Mouse (Mus musculus): Measurements from ENCODE around the gene Havcr2. TPM values are rescaled to one million over a fixed set of nuclear protein-coding genes. Genes with fewer than 3 reads are reported as not detected.
A peak's percentile ranks its signal among the peaks of the same experiment; 100 is the strongest.
"Not testable (repeated sequence)": the region's sequence is repeated elsewhere in the genome, so short reads cannot be mapped to it uniquely, and the experiment has no call there.

The Havcr2 gene
- polyA plus RNA-seq, 1 experiment from 2014 or later, result 0.66 TPM

- H3K27me3 ChIP-seq (replicated peaks; ENCODE audit: insufficient read depth, low read length), result no peaks in the 10 kb centered on the region
- no peaks in the 10 kb centered on the region for H3K9me3 ChIP-seq (ENCODE audit: low read length)
- no peaks in the 10 kb centered on the region for H3K36me3 ChIP-seq (ENCODE audit: insufficient read depth, low read length)
- no peak overlapping the region for H3K27ac ChIP-seq (ENCODE audit: low read length)
- WGBS, result 85% methylated on average over 4 of the region's 4 CpGs
- ATAC-seq (no peak), DNase-seq (ENCODE audit: low spot score) (no peak)
- H3K4me2 ChIP-seq (replicated peaks; ENCODE audit: low read depth, low read length), result no peak overlapping the region
- TF ChIP-seq EP300 (IDR thresholded peaks at IDR 0.05) (no peak), CTCF (IDR thresholded peaks at IDR 0.05) (no peak)
- no peak overlapping the region for H3K9ac ChIP-seq (replicated peaks; ENCODE audit: low read depth)
- no peaks in the 10 kb centered on the region for H3K4me1 ChIP-seq (ENCODE audit: insufficient read depth, low read depth, low read length)
- H3K4me3 ChIP-seq (ENCODE audit: low read depth, low read length), result no peak overlapping the region
Observed at GRCm38 (mm10) chr11:46474220-46474619, 19.5 kb downstream of the Havcr2 start.

- Histone ChIP-seq H3K27ac (ENCODE audit: low read length) (no peak overlapping the region), H3K4me2 (replicated peaks; ENCODE audit: low read depth, low read length) (no peak overlapping the region), H3K9me3 (ENCODE audit: low read length) (no peaks in the 10 kb centered on the region), H3K36me3 (ENCODE audit: insufficient read depth, low read length) (no peaks in the 10 kb centered on the region), H3K4me3 (ENCODE audit: low read depth, low read length) (no peak overlapping the region), H3K27me3 (replicated peaks; ENCODE audit: insufficient read depth, low read length) (no peaks in the 10 kb centered on the region), H3K9ac (replicated peaks; ENCODE audit: low read depth) (no peak overlapping the region), H3K4me1 (ENCODE audit: insufficient read depth, low read depth, low read length) (no peaks in the 10 kb centered on the region)
- ATAC-seq (no peak), DNase-seq (ENCODE audit: low spot score) (no peak)
- TF ChIP-seq CTCF (IDR thresholded peaks at IDR 0.05), result no peak
- no peak for TF ChIP-seq EP300 (IDR thresholded peaks at IDR 0.05)
- 67% methylated on average over 9 of the region's 9 CpGs for WGBS
Observed at GRCm38 (mm10) chr11:46479311-46479710, 24.6 kb downstream of the Havcr2 start.

- Histone ChIP-seq H3K9me3 (ENCODE audit: low read length) (no peaks in the 10 kb centered on the region), H3K4me1 (ENCODE audit: insufficient read depth, low read depth, low read length) (no peaks in the 10 kb centered on the region), H3K4me2 (replicated peaks; ENCODE audit: low read depth, low read length) (no peak overlapping the region), H3K36me3 (ENCODE audit: insufficient read depth, low read length) (no peaks in the 10 kb centered on the region), H3K27me3 (replicated peaks; ENCODE audit: insufficient read depth, low read length) (no peaks in the 10 kb centered on the region), H3K4me3 (ENCODE audit: low read depth, low read length) (no peak overlapping the region), H3K9ac (replicated peaks; ENCODE audit: low read depth) (no peak overlapping the region), H3K27ac (ENCODE audit: low read length) (no peak overlapping the region)
- TF ChIP-seq EP300 (IDR thresholded peaks at IDR 0.05) (no peak), CTCF (IDR thresholded peaks at IDR 0.05) (no peak)
- DNase-seq (ENCODE audit: low spot score) (peak; percentile 44), ATAC-seq (no peak)
- 69% methylated on average over 7 of the region's 7 CpGs for WGBS
Observed at GRCm38 (mm10) chr11:46480517-46480916, 25.8 kb downstream of the Havcr2 start.

- Histone ChIP-seq H3K27ac (ENCODE audit: low read length) (no peak overlapping the region), H3K4me2 (replicated peaks; ENCODE audit: low read depth, low read length) (no peak overlapping the region), H3K9me3 (ENCODE audit: low read length) (no peaks in the 10 kb centered on the region), H3K9ac (replicated peaks; ENCODE audit: low read depth) (no peak overlapping the region), H3K36me3 (ENCODE audit: insufficient read depth, low read length) (no peaks in the 10 kb centered on the region), H3K4me1 (ENCODE audit: insufficient read depth, low read depth, low read length) (no peaks in the 10 kb centered on the region), H3K27me3 (replicated peaks; ENCODE audit: insufficient read depth, low read length) (no peaks in the 10 kb centered on the region), H3K4me3 (ENCODE audit: low read depth, low read length) (no peak overlapping the region)
- TF ChIP-seq EP300 (IDR thresholded peaks at IDR 0.05), result no peak
- TF ChIP-seq CTCF (IDR thresholded peaks at IDR 0.05), result peak; percentile 31
- 0% methylated on average over 1 of the region's 1 CpGs for WGBS
- DNase-seq (ENCODE audit: low spot score), result no peak
- no peak for ATAC-seq
Observed at GRCm38 (mm10) chr11:46488231-46488630, 33.5 kb downstream of the Havcr2 start.

GRCm38 (mm10) chr11:46488650-46489049 is 33.9 kb downstream of the Havcr2 start:
- WGBS, result 71% methylated on average over 2 of the region's 2 CpGs

GRCm38 (mm10) chr11:46507146-46507545 is 52.4 kb downstream of the Havcr2 start:
- Histone ChIP-seq H3K9ac (replicated peaks; ENCODE audit: low read depth) (no peak overlapping the region), H3K27ac (ENCODE audit: low read length) (no peak overlapping the region), H3K4me1 (ENCODE audit: insufficient read depth, low read depth, low read length) (no peaks in the 10 kb centered on the region), H3K4me3 (ENCODE audit: low read depth, low read length) (no peak overlapping the region), H3K36me3 (ENCODE audit: insufficient read depth, low read length) (no peaks in the 10 kb centered on the region), H3K4me2 (replicated peaks; ENCODE audit: low read depth, low read length) (no peak overlapping the region), H3K9me3 (ENCODE audit: low read length) (no peaks in the 10 kb centered on the region), H3K27me3 (replicated peaks; ENCODE audit: insufficient read depth, low read length) (no peaks in the 10 kb centered on the region)
- no peak for TF ChIP-seq CTCF (IDR thresholded peaks at IDR 0.05)
- TF ChIP-seq EP300 (IDR thresholded peaks at IDR 0.05), result no peak
- ATAC-seq (no peak), DNase-seq (ENCODE audit: low spot score) (no peak)
- WGBS, result 66% methylated on average over 3 of the region's 3 CpGs

More at GRCm38 (mm10) chr11:46488650-46489049, 33.9 kb downstream of the Havcr2 start:
- Histone ChIP-seq H3K27me3 (replicated peaks; ENCODE audit: insufficient read depth, low read length) (no peaks in the 10 kb centered on the region), H3K4me2 (replicated peaks; ENCODE audit: low read depth, low read length) (no peak overlapping the region), H3K4me1 (ENCODE audit: insufficient read depth, low read depth, low read length) (no peaks in the 10 kb centered on the region), H3K9me3 (ENCODE audit: low read length) (no peaks in the 10 kb centered on the region), H3K4me3 (ENCODE audit: low read depth, low read length) (no peak overlapping the region), H3K27ac (ENCODE audit: low read length) (no peak overlapping the region), H3K9ac (replicated peaks; ENCODE audit: low read depth) (no peak overlapping the region), H3K36me3 (ENCODE audit: insufficient read depth, low read length) (no peaks in the 10 kb centered on the region)
- ATAC-seq (no peak), DNase-seq (ENCODE audit: low spot score) (no peak)
- TF ChIP-seq CTCF (IDR thresholded peaks at IDR 0.05) (no peak), EP300 (IDR thresholded peaks at IDR 0.05) (no peak)

- Histone ChIP-seq H3K4me2 (replicated peaks; ENCODE audit: low read depth, low read length) (no peak overlapping the region), H3K27ac (ENCODE audit: low read length) (no peak overlapping the region), H3K36me3 (ENCODE audit: insufficient read depth, low read length) (no peaks in the 10 kb centered on the region), H3K27me3 (replicated peaks; ENCODE audit: insufficient read depth, low read length) (no peaks in the 10 kb centered on the region), H3K9me3 (ENCODE audit: low read length) (no peaks in the 10 kb centered on the region), H3K4me3 (ENCODE audit: low read depth, low read length) (no peak overlapping the region), H3K4me1 (ENCODE audit: insufficient read depth, low read depth, low read length) (no peaks in the 10 kb centered on the region), H3K9ac (replicated peaks; ENCODE audit: low read depth) (no peak overlapping the region)
- 95% methylated on average over 5 of the region's 5 CpGs for WGBS
- DNase-seq (ENCODE audit: low spot score) (no peak), ATAC-seq (no peak)
- no peak for TF ChIP-seq EP300 (IDR thresholded peaks at IDR 0.05)
Observed at GRCm38 (mm10) chr11:46509900-46510299, 55.2 kb downstream of the Havcr2 start.

- H3K4me3 ChIP-seq (ENCODE audit: low read depth, low read length); H3K27ac ChIP-seq (ENCODE audit: low read length); H3K36me3 ChIP-seq (ENCODE audit: insufficient read depth, low read length); H3K9me3 ChIP-seq (ENCODE audit: low read length); H3K4me2 ChIP-seq (replicated peaks; ENCODE audit: low read depth, low read length); H3K4me1 ChIP-seq (ENCODE audit: insufficient read depth, low read depth, low read length); H3K27me3 ChIP-seq (replicated peaks; ENCODE audit: insufficient read depth, low read length); H3K9ac ChIP-seq (replicated peaks; ENCODE audit: low read depth); DNase-seq (ENCODE audit: low spot score); ATAC-seq: not testable (repeated sequence)
- WGBS, result 79% methylated on average over 5 of the region's 5 CpGs
Observed at GRCm38 (mm10) chr11:46521341-46521740, 66.6 kb downstream of the Havcr2 start.

Data from lung, postnatal 0 days (tissue).